Mouse (Mus musculus) neural tube, postnatal 0 days (tissue): Measurements from ENCODE around the gene Nudt14. TPM values are rescaled to one million over a fixed set of nuclear protein-coding genes. Genes with fewer than 3 reads are reported as not detected.

Source experiments
- microRNA-seq: library from miRNA; unstranded; fragments of <30 nt; microRNA quantifications from one replicate; pipeline ENCODE4, GENCODE M21; 2016
- polyA plus RNA-seq: library from polyadenylated mRNA; unstranded; fragments of >200 nt; fragmentation: Nextera tagmentation; extraction: Ambion mirVana; gene quantifications from 2 replicates; pipeline ENCODE4 v1.2.1, GENCODE M21; 2015

Nudt14 gene
- polyA plus RNA-seq = 48.1 and 51.4 TPM in 2 replicates

DNA sequence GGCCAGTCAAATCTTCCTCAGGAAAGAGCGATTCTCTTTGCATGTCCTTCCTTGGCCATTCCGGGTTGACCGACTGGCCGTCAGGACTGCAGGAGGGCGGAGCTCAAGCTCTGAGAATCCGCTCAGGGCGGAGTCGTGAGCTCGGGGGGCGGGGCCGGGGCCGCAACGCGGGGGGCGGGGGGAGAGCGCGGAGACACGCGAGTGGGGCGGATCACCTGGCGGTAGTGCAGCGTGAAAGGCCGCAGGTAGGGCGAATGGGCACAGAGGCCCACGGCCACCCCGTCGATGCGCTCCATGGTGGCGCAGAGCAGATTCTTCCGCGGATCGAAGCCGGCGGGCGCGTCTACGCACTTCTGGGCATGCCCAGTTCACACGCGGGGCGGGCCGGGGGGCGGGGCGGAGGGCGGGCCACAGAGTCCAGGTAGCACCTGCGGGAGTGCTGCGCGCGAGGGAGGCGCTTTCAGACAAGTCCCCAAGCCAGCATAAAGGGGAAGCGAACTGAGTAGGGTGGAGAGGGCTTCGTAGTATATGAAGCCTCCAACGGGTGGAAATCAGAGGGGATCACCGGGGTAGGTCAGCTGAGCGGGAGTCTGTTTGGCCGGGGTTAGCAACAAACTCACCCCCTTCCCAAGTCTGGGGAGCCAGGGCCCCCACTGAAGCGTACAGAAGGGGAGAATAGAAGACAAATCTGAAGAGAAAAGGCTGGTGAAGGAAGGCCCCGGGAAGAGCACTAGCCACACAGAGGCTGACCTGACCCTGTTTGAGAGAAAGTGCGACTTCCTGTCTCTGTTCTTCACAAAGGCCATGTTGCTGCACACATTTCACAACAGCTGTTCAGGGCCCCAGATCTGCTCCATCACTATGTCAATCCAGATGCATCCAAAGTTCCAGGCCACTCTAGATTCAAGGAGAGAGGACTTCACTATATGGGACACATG lies at the start of gene Nudt14:
Gene Nudt14 (minus strand): TSS at position 349 of the 938 bp plus-strand sequence.

DNA sequence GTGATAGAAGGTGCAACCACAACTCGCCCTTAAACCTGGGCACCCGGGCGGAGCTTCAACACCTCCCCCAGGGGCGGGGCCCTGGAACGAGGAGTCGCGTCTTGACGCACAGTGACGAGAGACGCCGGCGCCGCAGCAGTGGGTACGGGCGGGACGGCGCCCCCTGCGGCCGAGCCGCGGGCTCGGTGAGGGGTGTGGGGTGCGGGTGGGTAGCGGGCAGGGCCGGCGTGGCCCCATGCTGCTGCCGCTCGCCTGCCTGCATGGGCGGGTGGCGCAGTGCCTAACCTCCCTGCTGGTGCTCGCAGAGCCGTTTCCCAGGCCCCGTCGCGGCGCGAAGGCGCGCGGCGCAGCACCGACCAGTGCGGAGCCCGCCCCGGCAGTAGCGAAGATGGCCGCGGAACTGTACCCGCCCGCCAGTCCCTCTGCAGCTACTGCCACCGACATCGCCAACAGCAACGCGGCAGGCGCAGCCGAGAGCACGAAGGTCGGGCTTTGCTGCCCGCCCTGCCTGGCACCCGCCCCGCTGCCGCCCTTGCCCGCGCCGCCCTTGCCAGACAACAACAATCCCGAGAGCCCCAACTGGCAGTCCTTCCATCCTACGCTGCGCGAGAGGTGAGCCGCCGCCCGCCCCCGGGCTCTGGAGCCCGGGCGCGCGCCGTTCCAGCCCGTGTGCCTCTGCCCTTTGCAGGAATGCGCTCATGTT lies 34.6 kb upstream of the Nudt14 start, which contains the start of gene Btbd6:
Gene Btbd6 (plus strand): TSS at position 112 of the 703 bp plus-strand sequence.

DNA sequence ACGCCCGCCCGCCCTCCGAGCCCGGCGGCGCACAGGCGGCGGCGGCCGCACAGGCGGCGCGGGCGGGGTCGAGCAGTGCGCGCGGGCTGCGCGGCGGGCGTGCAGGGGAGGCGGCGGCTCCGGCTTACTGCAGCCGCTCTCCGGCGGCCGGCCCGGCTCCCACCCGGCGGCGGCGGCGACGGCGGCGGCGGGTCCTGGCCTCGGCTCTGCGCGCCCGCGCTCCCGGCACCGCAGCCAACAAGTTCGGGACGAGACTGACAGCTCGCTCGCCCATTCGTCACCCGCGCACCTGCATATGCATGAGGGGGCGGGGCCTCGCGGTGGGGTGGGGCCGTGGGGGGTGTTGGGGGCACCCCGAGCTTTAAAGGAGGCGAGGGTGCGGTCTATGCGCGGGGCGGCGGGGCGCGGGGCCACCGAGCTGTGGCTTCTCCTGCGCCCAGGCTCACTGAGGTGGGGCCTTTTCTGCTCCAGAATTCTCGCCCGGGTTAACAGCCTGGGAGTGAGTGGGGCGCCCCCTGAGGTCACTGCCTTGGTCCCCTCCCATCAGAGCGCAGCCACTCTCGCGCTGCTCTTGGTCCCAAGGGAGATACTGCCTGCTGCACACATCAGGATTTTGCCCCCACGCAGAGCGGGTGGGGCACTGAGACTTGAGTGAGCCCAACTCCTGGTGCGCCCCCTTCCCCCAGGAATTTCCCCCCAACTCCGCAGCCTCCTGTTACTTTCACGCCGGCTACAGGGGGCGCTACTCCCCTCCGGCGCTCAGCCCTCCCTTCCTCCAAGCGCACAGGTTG lies 12.2 kb downstream of the Nudt14 start, which contains the start of gene Jag2:
Gene Jag2 (minus strand): TSS at position 215 of the 791 bp plus-strand sequence.

Small RNAs within 50 kb of the gene (microRNA-seq; reads per million reads assigned to microRNA genes)
- gene Mir6941 = not detected

Other genes starting within 250 kb of the Nudt14 start
- gene Cep170b, start 221.7 kb downstream of the Nudt14 start, polyA plus RNA-seq = 41.4 and 45.2 TPM in 2 replicates
- 12.0 and 14.3 TPM in 2 replicates for gene Pld4, start 181.5 kb downstream of the Nudt14 start, polyA plus RNA-seq
- 8.2 and 9.1 TPM in 2 replicates for gene Ahnak2, start 139.5 kb downstream of the Nudt14 start, polyA plus RNA-seq
- gene Clba1, start 133.2 kb downstream of the Nudt14 start, polyA plus RNA-seq = 20.0 and 22.4 TPM in 2 replicates
- gene Cdca4, start 112.7 kb downstream of the Nudt14 start, polyA plus RNA-seq = 15.8 and 17.2 TPM in 2 replicates
- gene Gpr132, start 73.9 kb downstream of the Nudt14 start, polyA plus RNA-seq = 0.08 TPM in 1 of 2 replicates, not detected in the other
- gene Jag2, start 12.3 kb downstream of the Nudt14 start, polyA plus RNA-seq = 10.5 and 15.9 TPM in 2 replicates
- 50.3 and 59.9 TPM in 2 replicates for gene Btbd6, start 34.4 kb upstream of the Nudt14 start, polyA plus RNA-seq
- gene Brf1, start 58.6 kb upstream of the Nudt14 start, polyA plus RNA-seq = 38.4 and 38.6 TPM in 2 replicates
- 23.2 and 23.9 TPM in 2 replicates for gene Pacs2, start 72.4 kb upstream of the Nudt14 start, polyA plus RNA-seq
- gene Tex22, start 132.4 kb upstream of the Nudt14 start, polyA plus RNA-seq = not detected in 2 replicates
- gene Mta1, start 156.2 kb upstream of the Nudt14 start, polyA plus RNA-seq = 13.3 and 17.7 TPM in 2 replicates
- gene Crip2, start 198.1 kb upstream of the Nudt14 start, polyA plus RNA-seq = 232 and 243 TPM in 2 replicates
- gene Crip1, start 204.2 kb upstream of the Nudt14 start, polyA plus RNA-seq = 60.2 and 88.4 TPM in 2 replicates
- 12.3 and 12.4 TPM in 2 replicates for gene Tedc1, start 214.3 kb upstream of the Nudt14 start, polyA plus RNA-seq
- gene Tmem121, start 243.8 kb upstream of the Nudt14 start, polyA plus RNA-seq = 58.9 and 65.6 TPM in 2 replicates